Mouse (Mus musculus) hindbrain, embryonic 12.5 days (tissue): ENCODE data around the gene Rasd1. TPM values are rescaled to one million over a fixed set of nuclear protein-coding genes. Genes with fewer than 3 reads are reported as not detected.

ENCODE experiments used
- ATAC-seq: fragments of 200-750 bp; cut with Nextera tagmentation; 2 replicates; pipeline ENCODE4 v1.8.0; 2017; ENCODE audit warnings: moderate TSS enrichment; ENCODE audit not compliant: low FRiP score
- H3K27ac ChIP-seq: fragments of 300-500 bp; sonication (generic); 2 replicates; pipeline ENCODE4 v1.5.1; 2016; ENCODE audit warnings: mild to moderate bottlenecking
- H3K27me3 ChIP-seq: fragments of 300-500 bp; sonication (generic); 2 replicates; pipeline ENCODE4 v1.6.1; 2016; ENCODE audit warnings: mild to moderate bottlenecking
- H3K36me3 ChIP-seq: fragments of 300-500 bp; sonication (generic); 2 replicates; pipeline ENCODE4 v1.6.1; 2016; ENCODE audit warnings: mild to moderate bottlenecking
- H3K4me1 ChIP-seq: fragments of 300-500 bp; sonication (generic); 2 replicates; pipeline ENCODE4 v1.6.1; 2016
- H3K4me2 ChIP-seq: fragments of 300-500 bp; sonication (generic); replicated peaks from 2 replicates; pipeline ENCODE4 v1.6.1; 2016; ENCODE audit warnings: mild to moderate bottlenecking
- H3K4me3 ChIP-seq: fragments of 300-500 bp; sonication (generic); 2 replicates; pipeline ENCODE4 v1.5.1; 2016; ENCODE audit warnings: mild to moderate bottlenecking
- H3K9ac ChIP-seq: fragments of 300-500 bp; sonication (generic); 2 replicates; pipeline ENCODE4 v1.6.1; 2016; ENCODE audit warnings: mild to moderate bottlenecking, moderate library complexity
- H3K9me3 ChIP-seq: fragments of 300-500 bp; sonication (generic); replicated peaks from 2 replicates; pipeline ENCODE4 v1.6.1; 2016; ENCODE audit warnings: mild to moderate bottlenecking
- WGBS: fragments of 180-500 bp; shearing (Covaris S2); methylation state at CpG from one replicate; pipeline ENCODE4 v1.1.7; 2016; 5-methylcytosine and 5-hydroxymethylcytosine counted together
- polyA plus RNA-seq: library from polyadenylated mRNA; unstranded; fragments of >200 nt; fragmentation: Nextera tagmentation; extraction: Ambion mirVana; gene quantifications from 2 replicates; pipeline ENCODE4 v1.2.1, GENCODE M21; 2016

Gene Rasd1
- polyA plus RNA-seq, 1 experiment from 2014 or later: 1.5 TPM

- H3K36me3 ChIP-seq: no peaks in the 10 kb centered on the region
- no peak overlapping the region for H3K4me3 ChIP-seq
- peaks cover 8% of the 10 kb centered on the region; the same call in 1 of the 2 replicates for H3K4me1 ChIP-seq
- 31% methylated on average over 2 of the region's 2 CpGs for WGBS
- no peak overlapping the region for H3K27ac ChIP-seq
- H3K4me2 ChIP-seq: no peak overlapping the region
- H3K9ac ChIP-seq: no peak overlapping the region
- H3K27me3 ChIP-seq: peaks cover 44% of the 10 kb centered on the region
- H3K9me3 ChIP-seq: no peaks in the 10 kb centered on the region
- ATAC-seq: no peak
Observed at GRCm38 (mm10) chr11:59971691-59972090, 6.9 kb upstream of the Rasd1 start.

GRCm38 (mm10) chr11:59970780-59971179 lies 6.0 kb upstream of the Rasd1 start:
- Histone ChIP-seq H3K27me3 (peaks cover 47% of the 10 kb centered on the region), H3K27ac (no peak overlapping the region), H3K4me3 (no peak overlapping the region), H3K4me1 (peaks cover 15% of the 10 kb centered on the region), H3K36me3 (no peaks in the 10 kb centered on the region), H3K4me2 (no peak overlapping the region), H3K9ac (no peak overlapping the region), H3K9me3 (no peaks in the 10 kb centered on the region)
- 68% methylated on average over 5 of the region's 5 CpGs for WGBS
- ATAC-seq: no peak

GRCm38 (mm10) chr11:59967765-59968164 lies 3.0 kb upstream of the Rasd1 start:
- no peak overlapping the region for H3K9ac ChIP-seq
- no peak overlapping the region for H3K4me3 ChIP-seq
- peaks cover 59% of the 10 kb centered on the region for H3K27me3 ChIP-seq
- H3K27ac ChIP-seq: no peak overlapping the region
- H3K4me2 ChIP-seq: no peak overlapping the region
- H3K4me1 ChIP-seq: peaks cover 35% of the 10 kb centered on the region
- H3K36me3 ChIP-seq: no peaks in the 10 kb centered on the region
- H3K9me3 ChIP-seq: no peaks in the 10 kb centered on the region
- WGBS: 82% methylated on average over 1 of the region's 1 CpGs
- ATAC-seq: no peak

GRCm38 (mm10) chr11:59966102-59966483 lies 1.3 kb upstream of the Rasd1 start:
- peaks cover 10% of the 10 kb centered on the region for H3K36me3 ChIP-seq
- no peak overlapping the region for H3K27ac ChIP-seq
- H3K4me1 ChIP-seq: peaks cover 32% of the 10 kb centered on the region
- 78% methylated on average over 4 of the region's 4 CpGs for WGBS
- H3K27me3 ChIP-seq: peaks cover 66% of the 10 kb centered on the region
- H3K4me2 ChIP-seq: no peak overlapping the region
- no peaks in the 10 kb centered on the region for H3K9me3 ChIP-seq
- H3K4me3 ChIP-seq: no peak overlapping the region
- no peak overlapping the region for H3K9ac ChIP-seq
- ATAC-seq: no peak

DNA sequence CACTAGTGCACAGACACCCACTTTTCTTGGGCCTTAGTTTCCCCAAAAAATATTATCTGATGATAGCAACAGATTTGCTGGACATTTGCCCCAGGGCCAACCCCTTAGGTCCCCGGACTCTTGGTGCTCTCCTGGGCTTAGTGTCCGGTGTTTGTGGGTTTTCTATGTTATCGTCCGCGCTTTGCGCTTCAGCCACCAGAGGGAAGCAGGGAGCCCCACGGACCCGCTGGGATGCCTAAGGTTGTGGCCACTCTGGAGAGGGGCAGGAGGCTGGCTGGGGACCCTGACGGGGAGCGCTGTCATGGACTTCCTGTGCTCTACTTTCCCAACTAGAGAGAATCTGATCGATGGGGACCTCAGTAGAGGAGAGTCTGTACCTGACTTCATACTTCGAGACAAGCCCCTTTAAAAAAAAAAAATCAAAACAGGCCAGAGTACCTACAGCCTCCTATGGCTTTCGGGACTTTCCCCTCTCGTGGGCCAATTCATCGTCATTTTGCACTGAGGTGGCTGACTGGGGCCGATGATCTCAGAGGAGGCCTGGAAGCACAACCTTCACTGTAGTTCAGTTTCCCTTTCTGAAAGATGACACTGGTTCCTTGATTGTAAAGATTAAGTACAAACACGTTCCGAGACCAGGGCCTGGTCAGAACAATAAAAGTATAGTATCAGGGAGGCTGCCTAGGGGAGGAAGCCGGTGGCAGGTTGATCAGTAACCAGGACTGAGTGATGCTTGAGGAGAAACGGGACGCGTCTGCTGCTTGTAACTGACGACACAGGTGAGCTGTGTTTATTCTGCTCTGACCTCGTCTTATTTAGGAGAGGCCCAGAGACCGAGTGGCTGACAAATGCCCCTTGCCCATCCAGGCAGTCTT lies 720 bp upstream of the Rasd1 start:
- H3K27me3 ChIP-seq: peaks cover 64% of the 10 kb centered on the region
- no peaks in the 10 kb centered on the region for H3K9me3 ChIP-seq
- no peak overlapping the region for H3K27ac ChIP-seq
- peaks cover 16% of the 10 kb centered on the region for H3K36me3 ChIP-seq
- peak overlapping the region; percentile 65 for H3K4me2 ChIP-seq
- peaks cover 32% of the 10 kb centered on the region for H3K4me1 ChIP-seq
- ATAC-seq: peak; percentile 76; the same call in 1 of the 2 replicates
- peak overlapping the region; percentile 46 for H3K9ac ChIP-seq
- WGBS: 25% methylated on average over 25 of the region's 25 CpGs
- peak overlapping the region; percentile 40 for H3K4me3 ChIP-seq

DNA sequence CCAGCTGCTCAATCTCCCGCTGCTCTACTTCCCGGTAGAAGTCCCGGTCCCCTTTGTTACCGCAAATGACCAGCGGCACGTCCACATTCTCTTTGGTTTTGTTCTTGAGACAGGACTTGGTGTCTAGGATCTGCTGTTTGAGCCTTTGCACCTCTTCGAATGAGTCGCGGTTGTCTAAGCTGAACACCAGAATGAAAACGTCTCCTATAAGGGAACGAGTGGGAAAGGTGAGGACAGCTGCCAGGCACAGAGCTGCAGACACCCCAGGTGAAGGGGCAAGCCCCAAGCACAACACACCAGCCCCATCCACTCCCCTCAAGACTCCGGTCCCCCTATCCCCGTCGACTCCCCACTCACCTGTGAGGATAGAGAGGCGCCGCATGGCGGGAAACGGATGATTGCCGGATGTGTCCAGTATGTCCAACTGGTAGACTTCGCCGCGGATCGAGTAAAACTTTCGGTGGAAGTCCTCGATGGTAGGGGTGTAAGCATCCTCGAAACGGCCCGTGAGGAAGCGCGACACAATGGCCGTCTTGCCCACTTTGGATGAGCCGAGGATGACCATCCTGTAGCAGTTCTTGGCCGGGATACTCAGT lies 483 bp downstream of the Rasd1 start:
- ATAC-seq: no peak
- H3K9me3 ChIP-seq: no peaks in the 10 kb centered on the region

DNA sequence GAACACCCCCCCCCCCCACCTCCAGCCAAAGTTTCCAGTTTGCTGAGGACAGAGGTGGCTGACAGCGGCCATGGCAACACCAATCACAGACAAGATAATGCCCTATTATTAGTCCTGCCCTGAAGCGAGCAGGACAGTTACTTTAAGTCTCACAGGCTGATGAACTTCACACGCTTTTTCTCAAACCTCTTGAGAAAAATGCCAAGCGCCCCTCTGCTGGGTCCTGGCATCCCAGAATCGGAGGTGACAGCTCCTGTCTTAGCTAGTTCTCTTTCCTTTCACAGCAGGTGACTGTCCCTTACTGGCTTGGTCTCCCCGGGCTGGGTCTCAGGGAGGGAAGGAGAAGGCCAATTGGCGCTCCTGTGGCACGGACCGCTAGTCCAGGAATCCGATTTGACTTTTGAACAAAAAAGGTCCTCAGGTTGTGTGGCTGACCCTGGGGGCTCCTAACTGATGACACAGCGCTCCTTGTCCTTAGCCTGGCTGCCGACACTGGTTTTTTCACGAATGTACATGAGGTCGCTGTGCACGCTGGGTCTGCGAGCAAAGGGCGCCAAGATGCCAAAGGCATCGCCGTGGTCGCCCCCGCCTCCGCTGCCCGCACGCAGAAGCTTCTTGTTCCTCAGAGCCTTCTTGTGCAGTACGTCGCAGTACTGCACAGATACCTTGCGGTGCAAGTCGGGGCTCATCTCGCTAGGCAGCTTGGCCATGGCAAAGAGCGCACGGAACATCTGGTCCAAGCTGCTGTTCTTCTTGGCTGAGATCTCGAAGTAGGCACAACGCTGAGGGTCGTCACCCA lies 1.2 kb downstream of the Rasd1 start:
- ATAC-seq: no peak
- H3K36me3 ChIP-seq: peaks cover 18% of the 10 kb centered on the region
- peak overlapping the region; percentile 40 for H3K4me3 ChIP-seq
- peaks cover 32% of the 10 kb centered on the region for H3K4me1 ChIP-seq
- H3K9me3 ChIP-seq: no peaks in the 10 kb centered on the region
- peak overlapping the region; percentile 46; the same call in 1 of the 2 replicates for H3K9ac ChIP-seq
- no peak overlapping the region for H3K27ac ChIP-seq
- H3K27me3 ChIP-seq: peaks cover 54% of the 10 kb centered on the region
- WGBS: 7% methylated on average over 34 of the region's 34 CpGs
- H3K4me2 ChIP-seq: peak overlapping the region; percentile 65

More for the DNA sequence above, 483 bp downstream of the Rasd1 start:
- no peak overlapping the region for H3K27ac ChIP-seq
- H3K4me2 ChIP-seq: peak overlapping the region; percentile 65
- 4% methylated on average over 33 of the region's 33 CpGs for WGBS
- peak overlapping the region; percentile 46 for H3K9ac ChIP-seq
- peaks cover 60% of the 10 kb centered on the region for H3K27me3 ChIP-seq
- peaks cover 18% of the 10 kb centered on the region for H3K36me3 ChIP-seq
- H3K4me3 ChIP-seq: peak overlapping the region; percentile 40
- H3K4me1 ChIP-seq: peaks cover 32% of the 10 kb centered on the region

GRCm38 (mm10) chr11:59962590-59962989 lies 2.2 kb downstream of the Rasd1 start:
- Histone ChIP-seq H3K4me3 (no peak overlapping the region), H3K36me3 (peaks cover 18% of the 10 kb centered on the region), H3K9me3 (no peaks in the 10 kb centered on the region), H3K9ac (no peak overlapping the region), H3K27ac (no peak overlapping the region), H3K4me2 (no peak overlapping the region), H3K27me3 (peaks cover 45% of the 10 kb centered on the region), H3K4me1 (peaks cover 32% of the 10 kb centered on the region)
- WGBS: 68% methylated on average over 3 of the region's 3 CpGs
- no peak for ATAC-seq

GRCm38 (mm10) chr11:59961338-59961875 lies 3.3 kb downstream of the Rasd1 start:
- Histone ChIP-seq H3K9ac (no peak overlapping the region), H3K4me3 (no peak overlapping the region), H3K9me3 (no peaks in the 10 kb centered on the region), H3K4me1 (peaks cover 29% of the 10 kb centered on the region), H3K4me2 (no peak overlapping the region), H3K36me3 (peaks cover 18% of the 10 kb centered on the region), H3K27me3 (peaks cover 40% of the 10 kb centered on the region), H3K27ac (no peak overlapping the region)
- ATAC-seq: no peak
- 89% methylated on average over 9 of the region's 9 CpGs for WGBS

GRCm38 (mm10) chr11:59960476-59961337 lies 4.0 kb downstream of the Rasd1 start:
- Histone ChIP-seq H3K4me1 (peaks cover 24% of the 10 kb centered on the region), H3K4me3 (no peak overlapping the region), H3K9me3 (no peaks in the 10 kb centered on the region), H3K36me3 (peaks cover 18% of the 10 kb centered on the region), H3K27me3 (peaks cover 33% of the 10 kb centered on the region), H3K4me2 (no peak overlapping the region), H3K27ac (no peak overlapping the region), H3K9ac (no peak overlapping the region)
- 85% methylated on average over 20 of the region's 20 CpGs for WGBS
- no peak for ATAC-seq

GRCm38 (mm10) chr11:59959453-59959852 lies 5.3 kb downstream of the Rasd1 start:
- Histone ChIP-seq H3K9ac (no peak overlapping the region), H3K4me1 (peaks cover 13% of the 10 kb centered on the region), H3K27me3 (peaks cover 24% of the 10 kb centered on the region), H3K27ac (no peak overlapping the region), H3K9me3 (no peaks in the 10 kb centered on the region), H3K4me3 (no peak overlapping the region), H3K36me3 (peaks cover 18% of the 10 kb centered on the region), H3K4me2 (no peak overlapping the region)
- no peak for ATAC-seq
- 84% methylated on average over 4 of the region's 4 CpGs for WGBS
